Mouse (Mus musculus) spleen, postnatal 36 days (tissue): ENCODE measurements around the gene Fgfr3.
A peak's percentile ranks its signal among the peaks of the same experiment; 100 is the strongest.

Source experiments
- DNase-seq, 2 experiments: peaks; one replicate each; pipeline ENCODE4 v3.0.0; 2022; ENCODE audit warnings: low spot score in 2 of 2, mixed read lengths in 1 of 2

The Fgfr3 gene

DNA sequence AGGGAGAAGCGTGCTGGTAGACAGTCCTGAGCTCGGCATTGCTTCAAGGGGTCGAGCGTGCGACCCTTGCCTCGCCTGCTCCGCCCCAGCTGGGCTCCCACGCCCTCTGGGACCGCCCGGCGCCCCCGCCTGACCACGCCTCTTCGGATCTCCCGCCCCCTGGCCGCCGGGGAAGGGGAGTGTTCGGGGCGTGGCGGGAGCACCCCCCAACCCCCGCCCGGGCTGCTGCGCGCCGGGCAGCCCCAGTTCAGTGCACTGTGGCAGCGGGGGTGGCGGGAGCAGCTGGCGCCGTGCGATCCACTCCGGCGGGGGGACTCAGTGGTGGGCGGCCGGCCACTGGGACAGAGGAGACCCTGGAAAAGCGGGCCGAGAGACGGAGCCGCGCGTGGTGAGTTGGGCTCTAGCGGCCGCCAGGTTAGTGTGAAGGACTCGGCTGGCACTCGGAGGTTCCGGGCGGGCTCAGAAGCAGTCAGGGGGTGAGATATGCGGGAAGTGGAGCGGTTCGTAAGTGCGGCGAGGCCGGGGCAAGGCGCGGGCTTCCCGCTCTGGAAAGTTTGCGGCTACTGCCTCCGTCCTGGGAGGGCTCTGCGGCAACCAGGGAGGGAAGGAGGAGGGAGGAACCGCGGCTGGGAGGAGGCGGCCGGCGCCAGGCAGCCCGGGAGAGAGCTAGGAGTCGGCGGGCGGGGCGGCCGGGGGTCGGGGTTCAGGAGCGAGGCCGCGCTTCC lies at the start of gene Fgfr3:
TSS of gene Fgfr3 (plus strand) at position 134 of the 725 bp plus-strand sequence.
- peak; percentile 21 to 40 for DNase-seq

DNA sequence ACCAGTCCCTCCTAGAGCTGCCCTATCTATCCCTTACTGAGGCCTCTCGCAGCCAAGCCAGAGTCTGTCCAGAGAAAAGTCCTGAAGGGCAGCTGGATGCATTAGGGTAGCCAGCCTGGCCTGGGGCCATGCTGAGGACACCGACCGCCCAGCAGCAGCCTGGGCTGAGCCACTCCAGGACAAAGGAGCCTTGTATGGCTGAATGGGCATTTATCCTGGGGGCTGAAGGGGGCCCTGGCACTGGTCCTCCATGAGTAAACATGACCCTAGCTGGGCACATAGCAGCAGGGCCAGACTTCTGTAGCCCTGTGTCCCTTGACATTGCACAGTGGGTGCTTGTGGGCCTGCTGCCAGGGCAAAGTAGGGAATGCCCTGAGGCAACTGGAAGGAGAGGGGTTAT lies 47.0 kb upstream of the Fgfr3 start:
- DNase-seq, result no peak

DNA sequence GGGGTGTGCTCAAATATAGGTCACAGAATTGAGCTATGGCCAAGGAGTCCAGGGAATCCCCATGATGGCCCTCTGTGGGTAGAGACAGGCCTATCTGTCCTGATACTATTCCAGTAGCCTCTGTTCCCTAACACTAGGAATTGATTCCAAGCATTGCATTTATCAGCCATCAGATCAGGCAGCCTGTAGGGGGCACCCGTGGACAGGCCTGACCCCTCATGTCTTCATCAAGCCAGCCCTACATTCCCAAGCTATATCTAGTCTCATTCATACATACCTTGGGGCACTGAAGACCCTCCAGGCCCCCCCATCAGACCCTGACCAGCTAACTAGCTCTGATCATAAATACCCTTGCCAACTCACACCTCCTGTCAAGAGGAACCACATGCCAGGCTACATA lies 45.5 kb upstream of the Fgfr3 start:
- no peak for DNase-seq

DNA sequence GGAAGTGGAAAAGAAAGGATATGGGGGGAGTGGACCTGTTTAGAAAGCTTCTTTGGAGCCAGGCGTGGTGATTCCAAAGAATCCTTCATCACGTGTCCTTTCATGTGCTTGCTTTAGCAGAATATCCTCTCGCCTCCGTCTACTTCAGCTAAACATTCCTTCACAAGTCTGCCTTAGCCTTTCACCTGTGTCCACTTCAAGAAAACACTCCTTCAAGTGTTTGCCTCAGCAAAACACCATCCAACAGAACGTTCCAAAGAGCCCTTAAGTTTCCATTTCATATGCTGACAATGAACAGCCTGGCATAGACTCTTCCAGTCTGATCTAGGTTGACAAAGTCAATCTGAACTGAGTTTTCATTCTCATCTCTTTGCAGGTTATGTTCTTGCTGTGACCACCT lies 43.2 kb upstream of the Fgfr3 start:
- DNase-seq, result no peak

DNA sequence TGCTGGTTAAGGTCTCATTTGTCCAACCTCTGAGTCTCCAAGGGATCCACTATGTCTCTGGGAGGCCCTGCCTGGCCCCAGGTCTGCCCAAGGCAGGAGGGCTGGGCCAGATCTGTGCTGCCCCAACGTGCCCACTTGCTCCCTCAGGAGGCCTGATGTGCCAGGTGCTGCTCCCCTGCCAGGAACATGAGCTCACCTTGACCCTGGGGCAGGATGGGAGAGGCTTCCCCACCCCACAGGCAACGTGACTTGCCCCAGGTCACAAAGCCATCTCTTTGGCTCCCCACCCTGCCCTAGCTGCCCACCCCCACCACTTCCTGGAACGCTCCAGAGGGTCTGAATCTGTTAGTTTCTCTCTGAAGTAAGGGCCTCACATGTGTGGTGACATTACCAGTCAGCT lies 40.4 kb upstream of the Fgfr3 start:
- no peak for DNase-seq

DNA sequence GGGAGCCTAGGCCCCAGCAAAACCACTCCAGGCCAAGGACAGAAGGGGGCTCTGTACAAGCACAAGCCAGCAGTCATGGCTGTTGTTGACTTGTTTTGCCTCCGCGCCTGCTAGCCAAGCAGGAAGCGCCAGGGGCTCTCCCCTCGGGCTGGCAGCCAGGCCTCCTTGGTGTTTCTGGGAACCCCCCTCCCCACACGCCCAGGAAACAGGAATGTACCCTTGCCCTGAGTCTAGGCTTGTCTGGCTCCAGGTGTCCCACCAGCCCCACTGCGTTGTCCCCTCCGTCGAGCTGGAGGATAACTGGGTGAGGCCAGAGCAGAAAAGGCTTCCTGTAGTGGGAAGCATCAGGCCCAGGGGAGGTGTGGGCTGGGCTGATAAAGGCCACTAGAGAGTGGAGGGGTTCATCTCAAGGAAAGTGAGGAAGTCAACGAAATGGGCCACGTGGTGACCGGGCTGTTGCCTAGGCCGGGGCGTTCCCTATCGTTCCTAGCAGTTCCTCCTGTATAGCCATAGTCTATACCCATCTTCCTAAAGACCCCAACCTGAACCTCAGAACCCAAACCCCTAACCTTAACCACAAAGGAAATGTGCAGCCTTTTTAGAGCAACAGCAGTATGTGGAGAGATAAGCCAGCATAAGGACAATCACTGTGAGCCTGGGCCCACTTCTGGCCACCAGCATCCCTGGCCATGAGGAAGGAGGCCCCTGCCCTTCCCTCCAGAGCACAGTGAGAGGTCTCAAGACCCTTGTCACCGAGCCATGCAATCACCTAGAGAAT lies 39.7 kb upstream of the Fgfr3 start:
- DNase-seq, result no peak

DNA sequence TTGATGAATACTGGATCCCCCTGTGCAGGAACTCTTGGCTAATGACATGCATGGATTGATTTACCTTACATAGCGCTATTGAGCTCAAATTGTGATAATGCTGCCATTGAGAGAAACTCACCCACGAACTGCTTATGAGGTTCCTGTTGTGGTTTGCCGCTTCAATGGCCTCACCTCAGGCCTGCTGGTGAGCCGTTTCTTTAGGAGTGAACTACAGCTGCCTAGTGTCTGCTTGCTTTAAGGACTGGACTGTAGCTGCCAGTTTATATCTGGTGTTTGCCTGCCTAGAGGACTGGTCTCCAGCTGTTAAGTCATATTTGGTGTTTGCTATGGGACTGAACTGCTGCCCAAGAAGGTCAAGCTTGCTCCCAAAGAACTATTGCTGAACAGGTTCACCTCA lies 38.5 kb upstream of the Fgfr3 start:
- DNase-seq, result no peak

DNA sequence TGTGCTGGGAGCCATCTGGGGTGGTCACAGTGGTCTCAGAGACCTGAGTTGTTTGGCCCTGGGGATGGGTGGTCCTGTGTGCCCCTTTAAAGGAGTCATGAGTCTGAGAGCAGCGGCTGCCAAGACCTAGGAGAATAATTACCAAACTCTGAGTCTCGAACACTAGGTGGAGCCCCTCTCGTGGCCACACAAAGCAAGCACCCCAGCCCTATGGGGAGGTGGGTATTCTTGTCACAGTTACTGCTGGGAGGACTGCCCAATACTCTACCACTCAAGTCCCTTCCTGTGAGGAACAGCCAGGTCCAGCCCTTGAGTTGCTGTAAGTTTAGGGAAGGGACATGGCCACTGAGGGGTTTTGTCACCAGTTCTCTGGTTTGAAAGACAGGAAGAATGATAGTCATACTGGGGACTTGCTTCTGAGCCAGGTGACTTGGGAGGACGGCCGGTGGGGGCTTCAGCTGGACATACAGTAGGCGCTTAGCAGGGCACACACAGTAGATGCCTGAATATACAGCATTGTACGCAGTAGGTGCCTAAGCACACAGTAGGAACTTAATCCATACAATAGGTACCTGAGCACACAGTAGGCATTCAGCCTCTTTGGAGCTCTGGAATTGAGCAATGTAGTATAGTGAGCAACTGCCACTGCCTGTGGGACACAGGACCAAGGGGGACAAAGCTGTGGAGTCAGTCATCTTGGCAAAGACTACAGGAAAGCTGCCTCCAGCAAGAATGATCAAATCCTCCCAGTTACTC lies 37.4 kb upstream of the Fgfr3 start:
- DNase-seq, result no peak

DNA sequence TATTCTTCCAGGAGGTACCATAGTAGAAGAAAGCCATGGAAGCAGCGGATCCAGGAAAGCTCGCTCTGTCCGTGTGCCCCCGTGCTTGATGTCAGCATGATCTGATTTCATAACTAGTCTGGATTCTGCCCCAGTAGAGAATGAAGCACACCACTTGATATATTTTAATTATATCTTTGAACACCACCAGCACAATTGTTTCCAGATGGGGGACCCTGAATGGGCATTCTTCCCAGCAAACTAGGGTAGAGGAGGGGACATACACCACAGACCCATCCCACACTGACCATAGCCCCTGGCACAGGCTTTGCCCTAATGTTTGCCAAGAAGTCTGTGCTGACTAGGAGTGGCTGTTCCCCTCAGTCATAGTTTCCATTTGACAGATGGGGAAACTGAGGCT lies 36.5 kb upstream of the Fgfr3 start:
- no peak for DNase-seq

DNA sequence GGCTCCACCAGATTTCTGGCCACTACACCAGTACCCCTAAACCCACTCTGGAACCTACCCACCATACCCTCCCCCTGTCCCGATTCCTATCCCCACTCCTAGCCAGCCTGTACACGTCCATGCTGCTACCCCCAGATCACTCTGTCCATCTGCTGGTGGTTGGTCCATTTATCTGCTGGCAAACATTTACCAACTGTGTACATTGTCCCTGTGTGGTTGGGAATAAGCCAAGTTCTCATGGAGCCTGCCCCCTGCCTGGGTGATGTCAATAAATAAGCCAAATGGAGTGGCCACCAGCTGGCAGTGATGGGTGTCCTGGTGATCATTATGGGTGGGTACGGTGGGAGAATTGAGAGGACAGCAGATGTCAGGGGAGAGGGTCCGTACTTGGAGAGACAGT lies 34.3 kb upstream of the Fgfr3 start:
- no peak for DNase-seq

DNA sequence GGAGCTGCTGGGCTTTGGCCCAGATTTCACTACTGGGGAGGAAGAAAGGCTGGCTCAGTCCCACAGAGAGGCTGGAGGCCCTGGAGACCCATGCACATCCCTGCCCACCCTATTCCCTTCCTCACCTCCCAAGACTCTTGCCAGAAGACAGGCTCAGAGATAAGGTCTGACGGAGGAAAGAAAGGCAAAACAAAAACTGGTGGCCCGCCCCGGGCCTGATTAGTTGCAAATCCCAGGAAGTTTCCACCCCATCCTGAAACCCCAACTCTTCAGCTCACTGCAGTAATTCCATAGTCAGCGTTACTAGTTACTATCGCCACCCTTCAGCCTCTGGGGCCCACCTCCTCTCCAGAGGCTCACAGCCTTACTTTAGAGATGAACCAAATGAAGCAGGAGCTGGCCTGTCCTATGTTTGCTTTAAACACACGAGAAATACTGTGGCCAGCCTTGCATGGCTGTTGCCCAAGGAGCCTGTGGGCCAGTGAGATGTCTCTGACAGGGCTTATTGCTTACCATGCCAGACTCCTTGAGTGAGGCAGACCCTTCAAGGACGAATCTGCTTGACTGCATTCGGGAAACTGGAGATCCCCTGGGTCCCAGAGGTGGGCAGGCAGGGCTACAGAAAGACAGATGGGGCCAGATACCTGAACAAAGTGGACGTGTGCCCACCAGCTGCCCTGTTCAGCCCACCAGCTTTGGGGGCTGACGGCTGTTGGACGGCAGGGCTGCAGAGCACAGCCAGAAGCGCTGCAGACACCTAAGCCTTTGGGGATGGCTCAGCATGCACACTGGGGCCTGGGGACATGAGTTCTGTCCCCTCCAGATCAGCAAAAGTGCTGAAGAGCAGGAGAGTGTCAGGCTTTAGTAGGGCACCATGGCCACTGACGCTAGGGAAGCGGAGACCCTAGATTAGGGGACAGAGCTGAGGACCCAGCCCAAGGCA lies 32.9 kb upstream of the Fgfr3 start:
- no peak for DNase-seq

DNA sequence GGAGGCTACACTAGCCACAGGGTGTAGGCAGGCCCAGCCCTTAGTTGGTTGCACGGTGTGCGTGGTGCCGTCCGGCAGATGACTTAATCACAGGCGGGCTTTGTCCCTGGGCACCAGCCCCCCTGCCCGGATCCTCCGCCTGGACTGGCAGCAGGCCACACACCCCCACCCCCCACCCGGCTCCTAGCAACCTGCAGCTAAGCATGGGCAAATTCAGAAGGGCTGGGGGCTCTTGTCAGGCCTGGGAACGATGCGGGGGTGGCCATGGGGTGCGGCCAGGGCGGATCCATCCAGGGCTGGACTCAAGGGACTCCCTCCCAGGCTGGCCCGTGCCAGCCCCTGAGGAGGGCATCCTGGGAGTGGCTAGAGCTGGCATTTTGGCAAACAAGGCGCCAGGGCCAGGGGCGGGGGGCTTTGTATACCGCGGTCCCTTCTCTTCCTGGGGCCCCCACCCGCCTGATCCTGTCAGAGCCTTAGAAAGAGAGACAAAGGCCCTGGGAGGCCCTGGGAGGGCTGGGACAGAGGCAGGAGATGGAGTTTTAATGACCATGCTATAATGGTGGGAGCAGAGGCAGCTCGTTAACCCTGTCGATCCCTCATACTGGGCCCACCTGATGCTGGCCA lies 32.1 kb upstream of the Fgfr3 start:
- DNase-seq, result no peak

DNA sequence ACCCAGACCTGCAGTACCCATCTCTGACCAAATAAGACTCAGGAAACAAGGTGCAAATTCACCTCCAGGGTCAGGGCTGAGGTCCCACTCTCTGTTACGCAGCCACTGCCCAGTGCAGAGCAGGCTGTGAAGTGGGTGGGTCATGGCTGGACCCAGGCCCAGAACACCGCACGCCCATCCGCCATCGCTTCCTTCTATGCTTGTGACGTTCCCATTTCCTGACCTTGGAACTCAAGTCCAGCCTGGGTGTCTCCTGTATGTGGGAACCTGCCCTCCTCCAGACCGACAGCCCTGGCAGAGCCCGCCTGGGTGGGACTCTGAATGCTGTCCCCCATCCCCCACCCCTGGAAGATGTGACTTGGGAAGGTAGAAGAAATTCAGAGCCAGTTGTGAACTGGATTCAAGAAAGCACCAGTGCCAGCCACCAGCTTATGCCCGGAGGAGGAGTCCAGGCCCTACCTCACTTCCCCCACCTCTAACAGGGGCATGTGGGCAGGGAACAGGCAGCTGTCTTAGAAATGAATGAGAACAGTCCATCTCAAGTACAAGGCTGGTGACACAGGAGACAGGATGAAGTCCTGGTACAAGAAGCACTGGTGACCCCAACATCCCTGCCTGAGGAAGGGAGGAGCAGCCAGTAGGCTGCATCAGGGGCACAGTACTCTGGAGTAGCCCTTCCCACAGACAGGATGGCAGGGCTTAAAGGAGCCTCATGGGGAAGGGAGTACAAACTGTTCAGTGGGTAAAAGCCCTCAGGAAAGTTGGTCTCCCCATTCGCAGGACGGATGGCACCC lies 31.4 kb upstream of the Fgfr3 start:
- no peak for DNase-seq

DNA sequence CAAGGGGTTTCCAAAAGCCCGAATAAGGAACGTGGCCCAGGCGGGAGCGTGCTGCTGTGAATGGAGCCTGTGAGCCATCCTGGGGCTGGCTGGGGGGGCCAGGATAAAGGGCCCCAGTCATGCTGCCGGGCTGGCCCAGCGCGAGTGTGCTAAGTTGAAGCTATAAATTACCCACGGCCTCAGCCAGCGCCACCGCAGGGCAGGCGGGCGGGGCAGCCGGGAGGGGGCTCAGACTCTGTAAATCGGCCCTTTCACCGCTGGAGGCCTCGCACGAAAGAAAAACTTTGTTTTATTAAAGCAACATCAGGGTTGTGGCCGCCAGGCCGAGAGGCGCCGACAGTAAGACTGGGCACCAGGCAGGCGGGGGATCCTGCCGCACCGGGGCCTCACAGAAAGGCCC lies 29.1 kb upstream of the Fgfr3 start:
- DNase-seq, result no peak

DNA sequence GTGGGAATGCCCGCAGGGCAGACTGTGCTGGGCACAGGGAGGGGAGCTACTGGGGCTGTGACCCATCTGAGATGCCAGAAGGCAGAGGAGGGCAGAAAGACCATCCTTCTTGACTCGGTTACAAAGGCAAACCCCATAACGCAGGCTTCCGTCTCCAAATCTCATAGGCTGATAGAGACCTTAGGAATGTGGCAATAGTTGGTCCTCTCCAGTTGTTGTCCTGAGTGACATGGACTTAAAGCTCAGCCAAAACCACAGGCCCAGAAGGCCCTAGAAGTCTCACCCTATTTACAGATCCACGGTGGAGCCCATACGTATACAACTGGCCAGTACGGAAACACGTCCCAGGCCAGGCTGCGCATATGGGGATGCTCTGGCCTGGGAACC lies 27.0 kb upstream of the Fgfr3 start:
- DNase-seq, result no peak

DNA sequence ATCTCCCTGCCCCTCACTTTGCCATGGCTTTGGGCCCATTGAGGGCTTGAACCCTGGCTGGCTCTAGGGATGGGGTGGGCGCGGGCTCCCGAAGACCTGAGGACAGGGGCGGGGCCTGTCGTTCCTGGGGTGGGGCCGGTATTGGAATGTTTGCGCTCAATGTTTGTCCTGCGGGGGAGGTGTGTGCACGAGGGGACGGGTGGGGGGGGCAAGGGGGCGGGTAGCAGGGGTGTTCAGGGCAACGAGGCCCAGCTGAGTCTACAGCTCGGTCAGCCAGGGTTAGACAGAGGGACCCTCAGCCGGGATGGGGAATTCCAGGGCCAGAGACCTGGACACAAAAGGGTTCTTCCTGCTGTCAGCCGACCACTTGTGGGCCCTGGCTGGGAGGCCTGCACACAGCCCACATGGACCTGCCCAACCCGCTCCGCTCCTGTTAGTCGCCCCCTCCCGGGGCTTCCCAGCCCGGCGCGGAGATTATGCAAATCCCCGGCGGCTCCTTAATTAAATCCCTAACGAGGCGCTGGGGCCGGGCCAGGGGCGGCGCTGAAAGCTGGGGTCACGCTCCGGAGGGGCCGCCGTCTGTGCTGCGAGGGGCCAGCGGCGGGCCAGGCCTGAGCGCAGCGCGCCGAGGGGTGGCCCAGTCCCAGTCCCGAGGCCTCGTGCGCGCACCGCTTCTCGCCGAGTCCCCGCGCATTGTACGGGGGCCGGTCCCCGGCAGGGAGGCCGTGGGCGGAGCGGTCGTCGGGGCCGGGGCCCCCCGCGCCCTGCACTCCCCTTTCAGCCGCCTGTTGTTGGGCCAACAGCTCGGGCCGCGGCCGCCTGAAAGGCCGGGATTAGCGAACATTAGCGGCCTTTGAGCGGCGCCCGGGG lies 26.4 kb upstream of the Fgfr3 start:
- DNase-seq, result peak in 1 of 2 experiments; percentile 17

DNA sequence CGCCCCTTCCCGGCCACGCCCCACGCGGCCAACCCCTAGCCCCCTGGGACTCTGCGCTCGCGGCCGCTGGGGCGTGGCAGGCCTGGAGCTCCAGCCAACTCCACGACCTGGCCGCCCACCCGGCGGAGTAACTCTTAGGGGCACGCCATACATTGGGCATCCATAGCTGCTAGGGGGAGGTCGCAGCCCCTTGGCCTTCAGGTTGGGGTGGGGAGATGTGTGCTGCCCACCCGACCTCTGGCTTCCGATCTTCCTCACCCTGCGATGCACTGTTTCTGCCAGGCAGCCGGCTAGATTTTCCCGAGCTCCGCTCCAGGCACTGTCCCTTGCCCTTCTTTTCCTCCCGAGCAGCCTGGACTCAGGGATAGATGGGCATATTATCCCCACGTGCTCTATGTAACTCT lies 25.8 kb upstream of the Fgfr3 start:
- no peak for DNase-seq

DNA sequence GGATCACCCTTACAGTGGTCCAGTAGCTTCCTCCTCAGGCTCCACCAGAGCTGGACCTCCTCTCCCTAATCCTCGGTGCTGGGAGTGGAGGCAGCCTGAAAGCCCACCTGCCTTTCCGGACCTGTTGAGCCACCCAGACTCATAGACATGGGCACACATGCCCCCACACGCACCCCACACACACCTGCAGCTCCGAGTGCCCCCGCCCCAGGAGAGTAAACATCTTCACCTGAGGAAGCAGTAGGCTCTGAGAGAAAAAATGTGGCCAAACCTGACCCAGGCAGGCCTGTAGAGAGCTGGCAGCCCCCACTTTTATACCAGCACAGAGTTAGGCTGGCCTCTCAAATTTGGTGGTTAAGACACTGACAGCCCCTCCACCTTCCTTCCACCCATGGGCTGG lies 25.0 kb upstream of the Fgfr3 start:
- no peak for DNase-seq

DNA sequence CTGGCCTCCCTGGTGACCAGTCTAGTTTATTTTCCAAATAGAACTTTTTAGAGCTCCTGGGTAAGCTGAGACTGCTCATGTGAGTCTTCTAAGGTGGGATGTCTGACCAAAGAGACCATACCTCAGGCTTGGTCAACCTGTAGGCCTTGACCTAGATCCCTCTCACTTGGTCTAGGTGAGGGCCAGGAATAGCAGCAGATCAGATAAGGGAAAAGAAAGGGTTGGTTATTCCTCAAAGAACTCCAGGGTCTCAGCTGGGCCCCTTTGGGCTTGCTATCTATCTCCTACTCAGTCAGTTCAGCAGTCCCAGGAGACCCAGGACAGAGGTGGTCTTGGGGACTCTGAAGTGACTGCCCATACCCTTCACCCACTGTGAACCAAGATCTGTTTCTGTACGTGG lies 23.9 kb upstream of the Fgfr3 start:
- no peak for DNase-seq
